Mouse (Mus musculus): ENCODE data around the gene Srp9. TPM values are rescaled to one million over a fixed set of nuclear protein-coding genes. Genes with fewer than 3 reads are reported as not detected.

The Srp9 gene
- polyA plus RNA-seq, 1 experiment from 2014 or later: 179 TPM

DNA sequence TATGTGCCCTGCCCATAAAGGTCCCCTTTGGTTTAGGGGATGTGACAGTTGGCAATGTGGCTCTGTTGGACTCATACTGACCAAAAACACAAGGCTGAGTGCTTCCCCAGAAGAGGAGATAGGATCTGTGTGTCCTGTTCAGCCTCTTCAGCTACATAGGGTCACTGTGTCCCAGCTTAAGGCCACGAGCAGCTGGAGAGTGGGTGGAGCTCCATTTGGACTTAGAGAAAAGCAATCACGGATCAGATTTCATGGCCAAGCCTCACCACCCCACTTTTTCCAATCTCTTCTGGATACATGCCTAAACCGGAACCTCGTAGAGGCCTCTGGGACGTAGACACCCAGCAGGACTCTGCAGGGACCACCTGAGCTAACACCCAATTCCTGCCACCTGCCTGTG, 25.5 kb upstream of the Srp9 start:
- Histone ChIP-seq H3K9ac (ENCODE audit: low read depth, low read length) (no peak overlapping the region), H3K4me1 (replicated peaks; ENCODE audit: control insufficient read depth, insufficient read depth, low read length) (peaks cover 4% of the 10 kb centered on the region; the same call in 1 of the 2 replicates), H3K4me2 (replicated peaks; ENCODE audit: low read depth, low read length) (no peak overlapping the region), H3K27ac (ENCODE audit: low read depth, low read length) (no peak overlapping the region), H3K4me3 (ENCODE audit: low read depth, low read length) (no peak overlapping the region), H3K27me3 (ENCODE audit: control insufficient read depth, insufficient read depth, low read length) (no peaks in the 10 kb centered on the region), H3K9me3 (ENCODE audit: control insufficient read depth, low read length) (no peaks in the 10 kb centered on the region), H3K36me3 (ENCODE audit: control insufficient read depth, insufficient read depth, low read length) (no peaks in the 10 kb centered on the region)
- WGBS: 60% methylated on average over 5 of the region's 5 CpGs
- ATAC-seq (ENCODE audit: low FRiP score): no peak
- no peak for DNase-seq (ENCODE audit: low spot score)

DNA sequence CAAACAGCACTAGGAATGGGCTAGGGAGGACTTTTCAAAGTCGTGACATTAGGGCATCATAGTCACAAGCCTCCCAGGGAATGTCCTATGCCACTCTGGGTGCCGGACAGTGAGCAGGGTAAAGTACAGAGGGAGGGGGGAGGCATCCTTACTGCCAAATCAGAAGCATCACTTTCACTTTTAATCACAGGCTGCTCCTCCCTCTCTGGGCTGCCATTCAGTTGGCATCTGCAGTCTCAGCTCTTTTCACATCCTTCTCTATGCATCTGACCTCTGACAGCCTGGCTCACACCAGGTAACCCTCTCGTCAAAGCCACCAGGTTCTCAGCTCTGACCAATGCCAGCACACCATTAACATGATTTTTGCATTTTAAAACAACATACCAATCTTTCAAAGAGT, 24.1 kb upstream of the Srp9 start:
- H3K4me1 ChIP-seq (replicated peaks; ENCODE audit: control insufficient read depth, insufficient read depth, low read length): no peaks in the 10 kb centered on the region
- H3K36me3 ChIP-seq (ENCODE audit: control insufficient read depth, insufficient read depth, low read length): no peaks in the 10 kb centered on the region
- H3K9ac ChIP-seq (ENCODE audit: low read depth, low read length): no peak overlapping the region
- H3K4me2 ChIP-seq (replicated peaks; ENCODE audit: low read depth, low read length): no peak overlapping the region
- H3K4me3 ChIP-seq (ENCODE audit: low read depth, low read length): no peak overlapping the region
- H3K27me3 ChIP-seq (ENCODE audit: control insufficient read depth, insufficient read depth, low read length): no peaks in the 10 kb centered on the region
- no peaks in the 10 kb centered on the region for H3K9me3 ChIP-seq (ENCODE audit: control insufficient read depth, low read length)
- 54% methylated on average over 3 of the region's 3 CpGs for WGBS
- DNase-seq (ENCODE audit: low spot score): no peak
- ATAC-seq (ENCODE audit: low FRiP score): no peak
- H3K27ac ChIP-seq (ENCODE audit: low read depth, low read length): no peak overlapping the region

DNA sequence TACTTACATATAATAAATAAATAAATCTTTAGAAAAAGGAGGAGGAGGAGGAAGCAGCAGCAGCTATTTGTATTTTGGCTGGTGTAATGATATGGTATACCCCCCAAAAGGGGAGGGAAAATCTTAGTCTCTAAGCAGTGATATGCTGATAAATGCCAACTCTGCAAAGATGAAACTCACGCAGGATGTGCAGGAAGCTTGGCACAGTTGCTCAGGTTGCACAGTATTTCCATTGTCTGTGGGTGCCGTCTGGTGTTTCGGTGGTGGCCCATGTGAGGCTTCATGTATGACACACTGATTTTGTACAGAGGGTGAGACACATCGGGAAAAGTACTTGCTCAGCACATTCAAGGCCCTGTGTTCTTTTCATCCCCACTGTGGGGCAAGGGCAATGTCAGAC, 23.1 kb upstream of the Srp9 start:
- DNase-seq (ENCODE audit: low spot score) (no peak), ATAC-seq (ENCODE audit: low FRiP score) (no peak)
- no peak overlapping the region for H3K4me3 ChIP-seq (ENCODE audit: low read depth, low read length)
- no peak overlapping the region for H3K4me2 ChIP-seq (replicated peaks; ENCODE audit: low read depth, low read length)
- H3K9ac ChIP-seq (ENCODE audit: low read depth, low read length): no peak overlapping the region
- H3K4me1 ChIP-seq (replicated peaks; ENCODE audit: control insufficient read depth, insufficient read depth, low read length): no peaks in the 10 kb centered on the region
- H3K36me3 ChIP-seq (ENCODE audit: control insufficient read depth, insufficient read depth, low read length): no peaks in the 10 kb centered on the region
- WGBS: 60% methylated on average over 4 of the region's 4 CpGs
- no peak overlapping the region for H3K27ac ChIP-seq (ENCODE audit: low read depth, low read length)
- no peaks in the 10 kb centered on the region for H3K9me3 ChIP-seq (ENCODE audit: control insufficient read depth, low read length)
- no peaks in the 10 kb centered on the region for H3K27me3 ChIP-seq (ENCODE audit: control insufficient read depth, insufficient read depth, low read length)

DNA sequence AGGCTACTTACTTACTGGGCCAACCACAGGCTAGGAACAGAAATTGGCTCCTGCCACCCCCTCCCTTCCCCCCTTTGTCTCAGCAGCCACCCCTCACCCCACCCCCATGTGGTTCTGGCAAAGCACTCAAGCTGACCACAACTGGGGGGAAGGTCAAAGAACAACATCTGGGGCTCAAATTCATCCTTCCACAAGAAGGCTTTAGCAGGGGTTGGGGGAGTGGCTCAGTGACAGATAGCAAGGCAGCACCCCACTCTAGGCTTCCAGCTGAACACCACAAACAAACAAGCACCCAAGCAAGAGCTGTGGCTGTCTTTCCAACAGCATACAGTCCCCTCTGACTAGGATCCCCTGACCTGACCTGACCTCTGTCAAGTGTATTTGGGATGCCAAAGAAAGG, 21.8 kb upstream of the Srp9 start:
- Histone ChIP-seq H3K4me1 (replicated peaks; ENCODE audit: control insufficient read depth, insufficient read depth, low read length) (no peaks in the 10 kb centered on the region), H3K4me3 (ENCODE audit: low read depth, low read length) (no peak overlapping the region), H3K9ac (ENCODE audit: low read depth, low read length) (no peak overlapping the region), H3K4me2 (replicated peaks; ENCODE audit: low read depth, low read length) (no peak overlapping the region), H3K27ac (ENCODE audit: low read depth, low read length) (no peak overlapping the region), H3K27me3 (ENCODE audit: control insufficient read depth, insufficient read depth, low read length) (no peaks in the 10 kb centered on the region), H3K9me3 (ENCODE audit: control insufficient read depth, low read length) (no peaks in the 10 kb centered on the region), H3K36me3 (ENCODE audit: control insufficient read depth, insufficient read depth, low read length) (no peaks in the 10 kb centered on the region)
- DNase-seq (ENCODE audit: low spot score): no peak
- no peak for ATAC-seq (ENCODE audit: low FRiP score)

DNA sequence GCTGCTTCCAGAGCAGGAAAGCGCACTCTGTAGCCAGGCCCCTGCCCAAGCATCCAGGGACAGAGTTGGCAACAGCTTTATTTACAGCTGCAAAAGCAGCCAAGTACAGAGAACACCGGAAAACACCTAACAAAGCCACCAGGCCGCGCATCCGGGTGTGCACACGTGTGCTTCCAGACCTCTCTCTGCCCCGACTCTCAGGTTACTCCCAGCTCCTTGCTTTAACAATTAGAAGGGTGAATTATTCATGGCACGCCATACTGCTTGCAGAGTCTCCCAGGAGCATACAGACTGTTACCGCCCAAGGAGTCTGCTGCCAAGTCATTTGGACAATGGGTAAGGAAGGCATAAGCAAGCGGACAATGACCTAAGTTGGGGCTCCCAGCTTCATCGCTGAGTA, 21.1 kb upstream of the Srp9 start:
- no peak overlapping the region for H3K4me2 ChIP-seq (replicated peaks; ENCODE audit: low read depth, low read length)
- no peaks in the 10 kb centered on the region for H3K4me1 ChIP-seq (replicated peaks; ENCODE audit: control insufficient read depth, insufficient read depth, low read length)
- DNase-seq (ENCODE audit: low spot score): no peak
- WGBS: 76% methylated on average over 11 of the region's 11 CpGs
- no peaks in the 10 kb centered on the region for H3K27me3 ChIP-seq (ENCODE audit: control insufficient read depth, insufficient read depth, low read length)
- no peaks in the 10 kb centered on the region for H3K9me3 ChIP-seq (ENCODE audit: control insufficient read depth, low read length)
- H3K36me3 ChIP-seq (ENCODE audit: control insufficient read depth, insufficient read depth, low read length): no peaks in the 10 kb centered on the region
- ATAC-seq (ENCODE audit: low FRiP score): no peak
- H3K9ac ChIP-seq (ENCODE audit: low read depth, low read length): no peak overlapping the region
- no peak overlapping the region for H3K27ac ChIP-seq (ENCODE audit: low read depth, low read length)
- no peak overlapping the region for H3K4me3 ChIP-seq (ENCODE audit: low read depth, low read length)

DNA sequence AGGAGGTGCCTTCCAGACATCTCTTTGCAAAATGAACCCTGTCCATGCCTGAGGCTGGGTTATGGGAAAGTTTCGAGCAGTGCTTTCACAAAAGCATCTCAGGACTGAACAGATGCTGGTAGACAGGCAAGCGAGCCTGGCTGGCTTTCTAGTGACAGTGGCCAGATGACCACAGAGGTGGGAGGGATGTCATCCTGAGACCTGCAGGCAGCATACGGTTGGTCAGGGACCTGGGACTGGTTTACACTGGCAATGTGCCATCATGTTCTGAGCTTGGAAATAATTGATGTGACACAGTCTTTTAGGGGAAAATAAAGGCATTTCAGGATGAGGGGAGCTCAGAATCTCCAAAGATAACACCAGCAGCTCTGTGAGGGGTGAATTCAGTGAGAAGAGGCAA, 19.5 kb upstream of the Srp9 start:
- Histone ChIP-seq H3K4me2 (replicated peaks; ENCODE audit: low read depth, low read length) (no peak overlapping the region), H3K9ac (ENCODE audit: low read depth, low read length) (no peak overlapping the region), H3K9me3 (ENCODE audit: control insufficient read depth, low read length) (no peaks in the 10 kb centered on the region), H3K4me1 (replicated peaks; ENCODE audit: control insufficient read depth, insufficient read depth, low read length) (no peaks in the 10 kb centered on the region), H3K36me3 (ENCODE audit: control insufficient read depth, insufficient read depth, low read length) (no peaks in the 10 kb centered on the region), H3K27ac (ENCODE audit: low read depth, low read length) (no peak overlapping the region), H3K4me3 (ENCODE audit: low read depth, low read length) (no peak overlapping the region), H3K27me3 (ENCODE audit: control insufficient read depth, insufficient read depth, low read length) (no peaks in the 10 kb centered on the region)
- ATAC-seq (ENCODE audit: low FRiP score) (no peak), DNase-seq (ENCODE audit: low spot score) (no peak)
- WGBS: 57% methylated on average over 3 of the region's 3 CpGs

DNA sequence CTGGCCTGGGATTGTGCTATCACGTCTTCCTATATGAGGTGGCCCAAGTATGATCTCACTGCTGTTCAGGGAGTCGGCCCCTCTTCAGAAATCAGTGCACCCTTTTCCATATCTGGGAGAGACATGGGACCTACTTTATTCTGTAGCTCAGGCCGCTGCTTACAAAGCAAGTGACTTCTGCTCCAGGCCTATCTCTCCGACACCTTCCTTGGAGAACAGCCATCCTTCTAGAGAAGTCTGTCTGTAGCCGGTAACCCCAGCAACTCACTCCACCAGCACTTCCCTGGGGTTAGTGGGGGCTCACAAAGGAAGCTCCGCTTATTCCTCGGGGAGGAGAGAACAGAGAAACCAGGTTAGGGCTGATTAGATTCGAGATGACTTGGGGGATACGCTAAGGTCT, 17.3 kb upstream of the Srp9 start:
- Histone ChIP-seq H3K27me3 (ENCODE audit: control insufficient read depth, insufficient read depth, low read length) (no peaks in the 10 kb centered on the region), H3K9ac (ENCODE audit: low read depth, low read length) (no peak overlapping the region), H3K4me3 (ENCODE audit: low read depth, low read length) (no peak overlapping the region), H3K4me2 (replicated peaks; ENCODE audit: low read depth, low read length) (no peak overlapping the region), H3K27ac (ENCODE audit: low read depth, low read length) (no peak overlapping the region), H3K9me3 (ENCODE audit: control insufficient read depth, low read length) (no peaks in the 10 kb centered on the region), H3K4me1 (replicated peaks; ENCODE audit: control insufficient read depth, insufficient read depth, low read length) (no peaks in the 10 kb centered on the region), H3K36me3 (ENCODE audit: control insufficient read depth, insufficient read depth, low read length) (no peaks in the 10 kb centered on the region)
- 82% methylated on average over 9 of the region's 9 CpGs for WGBS
- DNase-seq (ENCODE audit: low spot score) (no peak), ATAC-seq (ENCODE audit: low FRiP score) (no peak)

DNA sequence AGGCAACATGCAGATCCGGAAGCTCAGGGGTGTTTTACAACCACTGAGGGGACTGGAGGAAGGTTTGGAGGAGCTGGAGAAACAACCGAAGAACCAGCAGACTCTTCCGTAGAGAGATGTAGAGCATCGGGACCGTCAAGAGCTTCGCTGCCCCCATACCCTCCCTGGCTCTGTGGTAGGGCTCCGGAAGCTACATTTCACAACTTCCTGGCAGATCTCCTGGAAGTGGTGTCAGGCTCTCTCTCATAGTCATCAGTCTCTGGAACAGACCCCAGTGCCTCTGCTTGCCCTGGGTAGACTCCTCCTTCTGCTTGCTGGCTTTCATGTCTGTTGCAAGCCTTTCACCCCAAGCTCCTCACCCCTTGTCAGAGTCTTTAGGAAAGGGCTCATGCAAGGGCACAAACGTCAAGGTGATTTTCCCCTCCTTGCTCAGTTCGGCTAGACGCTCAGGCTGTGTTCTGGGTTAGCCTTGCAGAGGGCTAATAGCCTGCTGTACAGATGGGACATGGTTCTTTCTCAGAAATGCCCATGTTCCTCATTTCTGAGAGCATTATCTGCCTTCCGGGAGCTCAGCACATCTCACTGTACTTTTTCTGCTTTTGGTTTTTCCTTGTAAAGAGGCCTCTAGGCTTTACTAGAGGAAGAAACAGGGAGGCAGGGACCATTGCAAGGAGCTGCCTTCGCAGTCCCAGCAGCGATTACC, 16.0 kb upstream of the Srp9 start:
- Histone ChIP-seq H3K27me3 (ENCODE audit: control insufficient read depth, insufficient read depth, low read length) (no peaks in the 10 kb centered on the region), H3K36me3 (ENCODE audit: control insufficient read depth, insufficient read depth, low read length) (no peaks in the 10 kb centered on the region), H3K9ac (ENCODE audit: low read depth, low read length) (no peak overlapping the region), H3K27ac (ENCODE audit: low read depth, low read length) (no peak overlapping the region), H3K9me3 (ENCODE audit: control insufficient read depth, low read length) (no peaks in the 10 kb centered on the region), H3K4me2 (replicated peaks; ENCODE audit: low read depth, low read length) (no peak overlapping the region), H3K4me3 (ENCODE audit: low read depth, low read length) (no peak overlapping the region), H3K4me1 (replicated peaks; ENCODE audit: control insufficient read depth, insufficient read depth, low read length) (0 out of 2 replicates have a peak, but pooled peaks cover 2% of the 10 kb centered on the region)
- WGBS: 82% methylated on average over 13 of the region's 13 CpGs
- DNase-seq (ENCODE audit: low spot score): no peak
- no peak for ATAC-seq (ENCODE audit: low FRiP score)

DNA sequence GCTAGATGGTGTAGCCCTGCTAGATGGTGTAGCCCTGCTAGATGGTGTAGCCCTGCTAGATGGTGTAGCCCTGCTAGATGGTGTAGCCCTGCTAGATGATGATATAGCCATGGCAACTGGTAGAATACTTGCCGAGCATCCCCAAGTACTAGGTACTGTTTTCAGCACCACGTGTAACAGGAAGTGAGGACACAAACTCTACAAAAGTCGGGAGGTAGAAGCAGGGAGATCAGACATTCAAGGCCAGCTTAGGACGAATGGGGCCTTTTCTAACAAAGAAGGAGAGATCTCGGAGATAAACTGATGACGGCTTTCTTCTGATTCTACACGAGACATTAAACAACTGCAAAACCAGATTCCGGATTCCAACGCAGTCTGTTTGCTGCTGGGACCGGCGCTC, 14.4 kb upstream of the Srp9 start:
- 87% methylated on average over 11 of the region's 11 CpGs for WGBS
- DNase-seq (ENCODE audit: low spot score): no peak
- Histone ChIP-seq H3K36me3 (ENCODE audit: control insufficient read depth, insufficient read depth, low read length) (no peaks in the 10 kb centered on the region), H3K4me1 (replicated peaks; ENCODE audit: control insufficient read depth, insufficient read depth, low read length) (peaks cover 4% of the 10 kb centered on the region; the same call in 1 of the 2 replicates), H3K27ac (ENCODE audit: low read depth, low read length) (no peak overlapping the region), H3K27me3 (ENCODE audit: control insufficient read depth, insufficient read depth, low read length) (no peaks in the 10 kb centered on the region), H3K4me2 (replicated peaks; ENCODE audit: low read depth, low read length) (no peak overlapping the region), H3K4me3 (ENCODE audit: low read depth, low read length) (no peak overlapping the region), H3K9ac (ENCODE audit: low read depth, low read length) (no peak overlapping the region), H3K9me3 (ENCODE audit: control insufficient read depth, low read length) (no peaks in the 10 kb centered on the region)
- ATAC-seq (ENCODE audit: low FRiP score): no peak
